Mouse (Mus musculus) midbrain, embryonic 11.5 days (tissue): ENCODE data around the gene Rps8. TPM values are rescaled to one million over a fixed set of nuclear protein-coding genes. Genes with fewer than 3 reads are reported as not detected.
"Not testable (repeated sequence)": the region's sequence is repeated elsewhere in the genome, so short reads cannot be mapped to it uniquely, and the experiment has no call there.

Source experiments
- ATAC-seq: fragments of 200-750 bp; cut with Nextera tagmentation; 2 replicates; pipeline ENCODE4 v1.8.0; 2017; ENCODE audit warnings: moderate TSS enrichment, moderate library complexity; ENCODE audit not compliant: low FRiP score
- DNase-seq: peaks from one replicate; pipeline ENCODE4 v3.0.0; 2015; ENCODE audit warnings: low spot score; ENCODE audit errors: missing footprints
- H3K27ac ChIP-seq: fragments of 300-500 bp; sonication (generic); 2 replicates; pipeline ENCODE4 v1.5.1; 2014; ENCODE audit warnings: low read depth, low read length
- H3K27me3 ChIP-seq: fragments of 300-500 bp; sonication (generic); 2 replicates; pipeline ENCODE4 v1.6.1; 2014; ENCODE audit warnings: mild to moderate bottlenecking, low read length, moderate library complexity, mixed read lengths; ENCODE audit not compliant: control insufficient read depth, insufficient read depth
- H3K36me3 ChIP-seq: fragments of 300-500 bp; sonication (generic); 2 replicates; pipeline ENCODE4 v1.6.1; 2014; ENCODE audit warnings: mild to moderate bottlenecking, low read length, moderate library complexity, mixed read lengths; ENCODE audit not compliant: control insufficient read depth, insufficient read depth
- H3K4me1 ChIP-seq: fragments of 300-500 bp; sonication (generic); 2 replicates; pipeline ENCODE4 v1.6.1; 2014; ENCODE audit warnings: low read length; ENCODE audit not compliant: control insufficient read depth, insufficient read depth
- H3K4me2 ChIP-seq: fragments of 300-500 bp; sonication (generic); 2 replicates; pipeline ENCODE4 v1.6.1; 2014; ENCODE audit warnings: mild to moderate bottlenecking, moderate library complexity
- H3K4me3 ChIP-seq: fragments of 300-500 bp; sonication (generic); 2 replicates; pipeline ENCODE4 v1.5.1; 2014; ENCODE audit warnings: low read depth, low read length
- H3K9ac ChIP-seq: fragments of 300-500 bp; sonication (generic); 2 replicates; pipeline ENCODE4 v1.6.1; 2014; ENCODE audit warnings: low read length
- H3K9me3 ChIP-seq: fragments of 300-500 bp; sonication (generic); 2 replicates; pipeline ENCODE4 v1.6.1; 2016; ENCODE audit warnings: low read length; ENCODE audit not compliant: control insufficient read depth
- WGBS: fragments of 180-500 bp; shearing (Covaris S2); extraction: QIAGEN DNeasy Blood & Tissue Kit; methylation state at CpG from one replicate; pipeline ENCODE4 v1.1.7; 2014; 5-methylcytosine and 5-hydroxymethylcytosine counted together
- polyA plus RNA-seq: library from polyadenylated mRNA; unstranded; fragments of >200 nt; fragmentation: Nextera tagmentation; extraction: Ambion mirVana; gene quantifications from 2 replicates; pipeline ENCODE4 v1.2.1, GENCODE M21; 2014

Gene Rps8
- polyA plus RNA-seq, 1 experiment from 2014 or later, result 794 TPM

DNA sequence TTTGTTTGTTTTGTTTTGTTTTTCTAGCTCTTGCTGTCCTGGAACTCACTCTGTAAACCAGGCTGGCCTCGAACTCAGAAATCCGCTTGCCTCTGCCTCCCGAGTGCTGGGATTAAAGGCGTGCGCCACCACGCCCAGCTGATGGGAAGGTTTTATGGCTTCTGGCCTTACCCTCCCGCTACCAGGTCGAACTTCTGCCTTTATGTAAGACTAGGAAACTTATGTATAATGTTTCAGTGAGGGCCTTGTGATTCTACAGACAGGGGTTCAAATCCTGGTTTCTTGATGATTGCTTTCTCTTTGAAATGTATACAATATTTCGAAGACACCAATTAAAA, 26.7 kb upstream of the Rps8 start:
- not testable (repeated sequence) for H3K9me3 ChIP-seq, H3K27ac ChIP-seq, H3K4me1 ChIP-seq, H3K27me3 ChIP-seq, DNase-seq
- peak overlapping the region; percentile 79 for H3K9ac ChIP-seq
- peaks cover 11% of the 10 kb centered on the region for H3K36me3 ChIP-seq
- peak overlapping the region; percentile 72 for H3K4me2 ChIP-seq
- ATAC-seq, result peak; percentile 63
- peak overlapping the region; percentile 79 for H3K4me3 ChIP-seq
- 15% methylated on average over 9 of the region's 9 CpGs for WGBS

DNA sequence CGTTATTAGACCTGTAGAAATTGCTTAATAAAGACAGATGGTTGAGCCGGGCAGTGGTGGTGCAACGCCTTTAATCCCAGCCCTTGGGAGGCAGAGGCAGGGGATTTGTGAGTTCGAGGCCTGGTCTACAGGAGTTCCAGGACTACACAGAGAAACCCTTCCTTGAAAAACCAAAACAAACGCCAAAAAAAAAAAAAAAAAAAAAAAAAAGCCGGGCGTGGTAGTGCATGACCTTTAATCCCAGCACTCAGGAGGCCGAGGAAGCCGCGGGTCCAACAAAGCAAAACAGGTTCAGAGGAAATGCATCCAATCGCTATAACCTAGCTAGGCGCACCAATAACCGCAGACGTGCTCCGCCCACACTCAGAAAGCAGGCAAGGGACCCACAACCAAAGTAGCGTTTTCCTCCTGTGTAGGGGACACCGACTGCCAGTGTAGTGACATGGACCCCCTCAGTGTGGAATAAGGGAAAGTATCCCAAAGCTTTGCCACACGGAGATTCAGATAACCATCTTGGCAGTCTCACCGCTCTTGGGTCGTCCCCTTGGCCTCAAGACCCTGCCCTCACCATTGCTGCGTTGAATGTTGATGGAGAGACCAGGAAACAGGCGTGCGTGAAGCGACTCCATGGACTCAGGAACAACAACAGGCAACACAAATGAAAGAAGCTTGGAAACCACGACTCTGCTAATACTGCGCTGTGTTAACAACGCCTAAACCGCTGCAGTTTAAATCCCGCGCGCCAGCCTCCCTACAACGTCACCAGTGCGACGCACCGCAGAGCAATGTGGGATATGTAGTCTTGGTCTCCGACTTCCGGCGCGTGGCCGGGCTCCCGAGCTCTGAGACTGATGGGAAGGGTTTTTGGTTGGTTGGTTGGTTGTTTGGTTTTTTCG, 26.1 kb upstream of the Rps8 start, which contains the start of gene Kif2c:
Gene Kif2c, minus strand, starts transcription at position 777 of the 896 bp plus-strand sequence.
- peak within 1 kb of the TSS; percentile 72 for H3K4me2 ChIP-seq
- ATAC-seq, result peak; percentile 97
- WGBS, result 2% methylated on average over 42 of the region's 42 CpGs

DNA sequence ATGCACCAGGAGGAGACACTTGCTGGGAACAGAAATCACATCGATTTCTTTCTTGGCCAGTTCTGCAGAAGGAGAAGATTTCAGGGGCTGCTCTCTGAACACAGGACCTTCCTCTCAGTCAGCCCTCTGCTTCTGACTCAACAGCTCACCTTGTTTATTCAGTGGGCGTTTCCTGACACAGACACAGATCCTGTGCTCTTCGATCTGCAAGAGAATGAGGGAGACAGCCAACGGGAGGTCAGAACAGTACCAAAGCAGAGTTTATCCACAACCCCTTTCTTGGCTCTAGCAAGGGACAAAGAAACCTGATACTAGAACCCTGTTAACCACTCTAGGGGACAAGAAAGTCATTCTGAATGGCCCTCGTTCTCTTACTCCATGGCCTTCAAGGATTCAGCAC, 13.9 kb upstream of the Rps8 start:
- DNase-seq, result no peak
- 92% methylated on average over 5 of the region's 5 CpGs for WGBS
- no peak overlapping the region for H3K9ac ChIP-seq
- H3K4me1 ChIP-seq, result no peaks in the 10 kb centered on the region
- no peak overlapping the region for H3K27ac ChIP-seq
- H3K9me3 ChIP-seq, result no peaks in the 10 kb centered on the region
- no peak overlapping the region for H3K4me3 ChIP-seq
- H3K36me3 ChIP-seq, result peaks cover 62% of the 10 kb centered on the region
- no peak overlapping the region for H3K4me2 ChIP-seq
- H3K27me3 ChIP-seq, result no peaks in the 10 kb centered on the region
- no peak for ATAC-seq

More for the DNA sequence above, 26.1 kb upstream of the Rps8 start, which contains the start of gene Kif2c:
- no peaks in the 10 kb centered on the region for H3K27me3 ChIP-seq
- no peaks in the 10 kb centered on the region for H3K9me3 ChIP-seq
- peaks cover 14% of the 10 kb centered on the region for H3K36me3 ChIP-seq
- peak within 1 kb of the TSS; percentile 79 for H3K9ac ChIP-seq
- peak; percentile 100 for DNase-seq
- H3K27ac ChIP-seq, result peak within 1 kb of the TSS; percentile 35
- H3K4me3 ChIP-seq, result peak within 1 kb of the TSS; percentile 79
- peaks cover 10% of the 10 kb centered on the region for H3K4me1 ChIP-seq

DNA sequence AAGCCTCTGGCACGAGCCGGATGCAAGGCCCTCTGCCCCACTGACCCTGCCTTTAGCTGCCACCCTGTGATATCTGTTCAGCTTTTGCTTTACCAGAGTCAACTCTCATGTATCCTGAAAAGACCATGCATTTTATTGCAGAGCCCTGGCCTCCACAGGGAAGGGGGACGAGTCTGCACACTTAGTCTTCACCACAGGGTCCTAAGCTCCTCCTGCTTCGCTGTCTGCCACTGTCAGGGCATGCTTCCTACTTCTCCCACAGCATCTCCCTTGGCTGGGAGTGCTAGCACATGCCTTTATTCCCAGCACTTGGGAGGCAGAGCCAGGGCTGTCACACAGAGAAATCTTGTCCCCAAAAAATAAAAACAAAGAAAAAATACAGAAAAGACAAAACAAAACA, 5.1 kb upstream of the Rps8 start:
- H3K9ac ChIP-seq, result no peak overlapping the region
- ATAC-seq (no peak), DNase-seq (no peak)
- H3K4me1 ChIP-seq, result no peaks in the 10 kb centered on the region
- WGBS, result 75% methylated on average over 4 of the region's 4 CpGs
- peaks cover 32% of the 10 kb centered on the region for H3K36me3 ChIP-seq
- no peak overlapping the region for H3K4me2 ChIP-seq
- H3K27ac ChIP-seq, result no peak overlapping the region
- no peaks in the 10 kb centered on the region for H3K27me3 ChIP-seq
- H3K9me3 ChIP-seq, result no peaks in the 10 kb centered on the region
- no peak overlapping the region for H3K4me3 ChIP-seq

DNA sequence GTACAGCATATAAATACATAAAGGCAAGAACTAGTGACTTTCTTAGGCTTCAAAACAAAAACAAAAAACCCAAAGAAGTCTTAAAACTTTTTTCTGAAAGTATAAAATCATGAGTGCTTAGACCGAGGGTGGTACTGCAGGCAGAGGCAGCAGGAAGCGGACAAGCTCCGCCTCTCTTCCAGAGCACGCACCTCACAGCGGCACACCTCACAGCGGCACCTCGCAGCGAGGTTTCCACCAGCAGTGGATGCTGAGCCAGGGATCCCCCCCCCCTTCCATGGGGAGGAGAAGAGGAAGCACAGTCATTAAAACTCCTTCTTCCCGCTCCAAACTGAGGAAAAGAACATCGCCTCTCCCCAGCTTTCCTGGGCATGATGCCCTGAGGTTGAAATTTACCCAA, 3.6 kb upstream of the Rps8 start:
- ATAC-seq, result no peak
- Histone ChIP-seq H3K9ac (no peak overlapping the region), H3K36me3 (peaks cover 21% of the 10 kb centered on the region; the same call in 1 of the 2 replicates)

DNA sequence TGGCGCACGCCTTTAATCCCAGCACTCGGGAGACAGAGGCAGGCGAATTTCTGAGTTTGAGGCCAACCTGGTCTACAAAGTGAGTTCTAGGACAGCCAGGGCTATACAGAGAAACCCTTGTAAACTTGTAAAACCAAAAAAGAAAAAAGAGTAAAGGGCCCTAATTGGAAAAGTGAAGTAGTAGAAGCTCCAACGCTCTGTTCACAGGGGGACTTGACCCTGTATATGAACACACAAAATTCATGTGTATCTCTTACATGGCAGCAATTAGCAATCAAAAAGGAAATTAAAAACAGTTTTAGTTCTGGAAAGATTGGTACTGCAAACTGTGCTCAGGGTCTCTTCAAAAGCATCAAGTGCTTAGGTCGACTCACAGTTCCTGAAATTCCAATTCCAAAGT, 329 bp upstream of the Rps8 start:
- H3K27me3 ChIP-seq, result no peaks in the 10 kb centered on the region
- peaks cover 5% of the 10 kb centered on the region for H3K4me1 ChIP-seq
- peaks cover 23% of the 10 kb centered on the region for H3K36me3 ChIP-seq
- 29% methylated on average over 6 of the region's 6 CpGs for WGBS
- H3K9me3 ChIP-seq, result no peaks in the 10 kb centered on the region
- peak overlapping the region; percentile 93 for H3K4me2 ChIP-seq
- ATAC-seq, result no peak
- no peak overlapping the region for H3K9ac ChIP-seq
- no peak for DNase-seq
- H3K4me3 ChIP-seq, result peak overlapping the region; percentile 95
- H3K27ac ChIP-seq, result no peak overlapping the region

More for the DNA sequence above, 3.6 kb upstream of the Rps8 start:
- DNase-seq, result no peak
- H3K4me3 ChIP-seq, result no peak overlapping the region
- no peaks in the 10 kb centered on the region for H3K27me3 ChIP-seq
- WGBS, result 86% methylated on average over 10 of the region's 10 CpGs
- H3K4me2 ChIP-seq, result no peak overlapping the region
- H3K4me1 ChIP-seq, result peaks cover 4% of the 10 kb centered on the region; the same call in 1 of the 2 replicates
- H3K27ac ChIP-seq, result no peak overlapping the region
- no peaks in the 10 kb centered on the region for H3K9me3 ChIP-seq

DNA sequence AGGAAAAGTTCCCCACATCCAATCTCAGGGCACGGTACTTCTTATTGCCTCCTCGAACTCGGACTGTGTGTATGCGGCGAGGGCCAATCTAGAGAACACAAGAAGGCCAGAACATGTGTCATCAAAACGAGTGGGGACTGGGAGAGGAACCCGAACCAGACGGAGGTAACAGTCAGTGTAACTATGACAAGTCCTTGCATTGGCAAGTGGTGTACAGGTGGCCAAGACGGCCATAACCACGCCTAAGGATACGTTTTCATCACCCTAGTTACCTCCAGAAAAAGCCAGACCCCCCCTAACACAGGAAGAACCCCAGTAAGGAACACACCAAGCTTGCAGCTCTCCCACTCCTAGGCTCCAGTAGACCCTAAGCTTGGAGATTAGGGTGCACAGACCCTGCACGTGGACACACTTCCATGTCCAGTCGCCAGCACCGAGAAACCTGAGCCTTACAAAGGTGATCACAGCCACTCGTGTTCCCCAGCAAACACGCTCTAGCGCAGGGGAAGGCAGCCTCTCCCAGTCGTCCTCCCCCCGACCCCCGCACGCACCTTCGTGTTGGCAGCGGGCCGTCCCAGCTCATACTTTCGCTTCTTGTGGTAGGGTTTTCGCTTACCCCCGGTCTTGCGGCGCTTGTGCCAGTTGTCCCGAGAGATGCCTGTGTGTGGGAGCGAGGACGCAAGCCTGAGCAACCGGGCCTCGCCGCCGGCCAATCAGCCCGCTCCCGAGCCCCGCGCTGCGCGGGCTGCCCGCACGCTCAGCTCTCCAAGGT, 837 bp downstream of the Rps8 start:
- Histone ChIP-seq H3K36me3 (peaks cover 27% of the 10 kb centered on the region), H3K9ac (peak overlapping the region; percentile 95), H3K27me3 (no peaks in the 10 kb centered on the region), H3K4me3 (peak overlapping the region; percentile 95), H3K4me1 (peaks cover 5% of the 10 kb centered on the region), H3K27ac (peak overlapping the region; percentile 92), H3K9me3 (no peaks in the 10 kb centered on the region), H3K4me2 (peak overlapping the region; percentile 93)
- 2% methylated on average over 44 of the region's 44 CpGs for WGBS
- peak; percentile 7; the same call in 1 of the 2 replicates for ATAC-seq
- DNase-seq, result peak; percentile 93

DNA sequence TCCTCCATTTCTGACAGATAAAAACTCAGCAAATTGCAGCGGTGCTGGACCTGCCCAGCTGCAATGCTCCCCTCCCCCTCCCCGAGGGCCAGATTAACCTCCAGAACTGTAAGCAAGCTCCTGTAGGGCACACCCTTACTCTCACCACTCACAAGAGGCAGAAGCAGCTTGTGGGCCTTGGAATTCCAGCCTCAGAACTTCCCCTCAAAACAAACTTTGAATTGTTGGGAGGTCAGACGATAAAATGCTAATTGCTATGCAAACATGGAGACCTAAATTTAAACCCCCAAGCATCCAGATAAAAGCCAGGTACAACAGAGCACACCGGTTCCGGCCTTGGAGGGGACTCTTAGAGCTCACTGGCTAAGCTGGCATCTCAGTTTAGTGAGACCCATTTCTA, 3.3 kb downstream of the Rps8 start:
- Histone ChIP-seq H3K4me3 (no peak overlapping the region), H3K9me3 (no peaks in the 10 kb centered on the region), H3K27ac (no peak overlapping the region), H3K4me1 (peaks cover 5% of the 10 kb centered on the region), H3K36me3 (peaks cover 30% of the 10 kb centered on the region), H3K9ac (no peak overlapping the region), H3K27me3 (no peaks in the 10 kb centered on the region), H3K4me2 (no peak overlapping the region)
- no peak for ATAC-seq
- DNase-seq, result no peak
- 92% methylated on average over 5 of the region's 5 CpGs for WGBS

DNA sequence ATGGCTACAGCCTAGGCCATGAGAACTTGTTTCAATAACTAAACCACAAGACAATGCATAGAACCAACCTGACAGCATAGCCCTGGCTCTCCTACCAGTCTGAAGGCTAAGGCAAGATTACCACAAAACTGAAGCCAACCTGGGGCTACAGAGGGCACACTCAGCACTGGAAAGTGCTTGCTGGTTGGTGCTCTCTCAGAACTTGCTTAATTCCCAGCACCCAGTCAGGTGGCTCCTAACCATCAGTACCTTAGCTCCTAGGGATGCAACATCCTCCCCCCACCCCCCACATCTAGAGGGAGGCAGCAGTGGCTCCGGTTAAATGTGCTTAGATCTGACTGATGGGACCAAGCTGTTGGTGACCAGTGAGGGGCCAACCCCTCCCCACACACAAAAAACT, 4.6 kb downstream of the Rps8 start:
- no peak overlapping the region for H3K9ac ChIP-seq
- no peaks in the 10 kb centered on the region for H3K27me3 ChIP-seq
- DNase-seq (no peak), ATAC-seq (no peak)
- H3K4me2 ChIP-seq, result no peak overlapping the region
- H3K4me3 ChIP-seq, result no peak overlapping the region
- H3K4me1 ChIP-seq, result peaks cover 5% of the 10 kb centered on the region
- H3K36me3 ChIP-seq, result peaks cover 30% of the 10 kb centered on the region
- WGBS, result 86% methylated on average over 1 of the region's 1 CpGs
- no peak overlapping the region for H3K27ac ChIP-seq
- H3K9me3 ChIP-seq, result no peaks in the 10 kb centered on the region
